In the genomic region with DNA sequence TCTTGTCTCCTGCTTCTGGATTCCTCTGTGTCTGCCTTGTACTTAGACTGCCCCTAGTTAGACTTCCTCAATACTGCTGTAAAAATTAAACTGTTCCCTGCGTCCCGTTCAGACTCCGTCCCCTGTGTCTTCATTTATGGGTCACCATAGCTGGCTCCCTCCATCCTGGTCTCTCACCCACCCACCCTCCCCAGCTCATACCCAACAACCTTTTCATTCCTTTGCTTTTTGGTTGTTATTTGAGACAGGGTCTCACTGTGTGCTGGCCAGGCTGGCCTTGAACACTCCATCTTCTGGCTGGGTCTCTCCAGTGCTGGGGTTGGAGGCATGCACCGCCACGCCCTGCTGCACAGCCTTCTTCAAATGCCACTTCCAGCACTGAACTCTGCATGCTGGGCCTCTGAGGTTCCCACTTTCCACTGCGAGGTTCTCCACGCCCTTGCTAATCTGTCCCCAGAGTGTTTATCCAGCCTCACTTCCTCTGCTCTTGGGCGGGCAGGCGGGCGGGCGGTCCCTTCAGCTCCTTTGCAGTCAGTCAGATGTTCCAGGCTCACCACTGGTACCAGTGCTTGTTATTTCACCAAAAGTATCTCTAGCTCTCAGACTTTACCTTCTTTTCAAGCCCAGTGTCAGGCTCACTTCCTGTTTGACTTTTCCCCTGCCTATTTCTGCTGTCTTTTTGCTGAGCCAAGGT, we compare ENCODE assay signal across 9 mouse cellular contexts. TPM values are rescaled to one million over a fixed set of nuclear protein-coding genes. Genes with fewer than 3 reads are reported as not detected.
DNase-seq lines count a peak whose midpoint lies in the region.
"Had no signal": no experiment of that assay in that cellular context is flagged by ENCODE, and none has a peak within 500 bp of the region (broad histone marks: within the 10 kb centered on the region; RNA-seq: fewer than 3 reads in every experiment).

No protein-coding gene starts in this region.

- DNase-seq in urinary bladder, postnatal 14 days (ENCODE audit: low spot score) = peak; percentile 59
- DNase-seq in urinary bladder, adult 18-20 months (ENCODE audit: low spot score in 2 of 2) = no peak
- DNase-seq in heart, postnatal 25 days (ENCODE audit: low spot score) = peak; percentile 66
- peak; percentile 90 for DNase-seq in lung, postnatal 36 days
- DNase-seq in thymus, postnatal 36 days = peak; percentile 43 to 54
- no peak for DNase-seq in left cerebral cortex, postnatal 25 days (ENCODE audit: low spot score in 2 of 2)
- DNase-seq in left cerebral cortex, adult 11 months (ENCODE audit: low spot score) = no peak
- DNase-seq in midbrain, embryonic 10.5 days (ENCODE audit: low spot score) = no peak

- H3K27me3 ChIP-seq in midbrain, embryonic 10.5 days (ENCODE audit: low read depth, poor library complexity, severe bottlenecking) = no peaks in the 10 kb centered on the region
- H3K27me3 ChIP-seq: hindbrain, embryonic 15.5 days had no signal

- H3K27ac ChIP-seq in midbrain, embryonic 10.5 days (replicated peaks) = no peak overlapping the region
- H3K27ac ChIP-seq: hindbrain, embryonic 15.5 days had no signal

- intact Hi-C loops in heart, postnatal 25 days (cut with DNase I) = no loop called here
- intact Hi-C loops in left cerebral cortex, postnatal 25 days (cut with DNase I) = no loop called here

- H3K4me3 ChIP-seq in midbrain, embryonic 10.5 days = no peak overlapping the region
- H3K4me3 ChIP-seq: hindbrain, embryonic 15.5 days had no signal

- 85% methylated on average over 11 of the region's 11 CpGs for WGBS in midbrain, embryonic 10.5 days

- H3K4me1 ChIP-seq in midbrain, embryonic 10.5 days = peaks cover 33% of the 10 kb centered on the region

- H3K36me3 ChIP-seq in midbrain, embryonic 10.5 days = no peaks in the 10 kb centered on the region
- H3K36me3 ChIP-seq: hindbrain, embryonic 15.5 days had no signal

- H3K9me3 ChIP-seq in midbrain, embryonic 10.5 days (replicated peaks) = no peaks in the 10 kb centered on the region
- H3K9me3 ChIP-seq: hindbrain, embryonic 15.5 days had no signal

RNA-seq across cellular contexts. Expression of gene Taok3, which starts 18.5 kb away (rescaled TPM):
- total RNA-seq in heart, postnatal 25 days (2021) = 1 to 10 TPM; 7.6 to 7.9 TPM
- 10 to 100 TPM; 55.2 to 59.8 TPM for total RNA-seq in left cerebral cortex, postnatal 25 days (2021)
- polyA plus RNA-seq in midbrain, embryonic 10.5 days (2016; fragmentation: Nextera tagmentation; extraction: Ambion mirVana) = 12.0 and 16.8 TPM in 2 replicates

RNA-seq across cellular contexts. Expression of gene Suds3, which starts 22.5 kb away (rescaled TPM):
- total RNA-seq in heart, postnatal 25 days (2021) = 10 to 100 TPM; 87.3 to 90.4 TPM
- total RNA-seq in left cerebral cortex, postnatal 25 days (2021) = 100 to 1,000 TPM; 121 to 139 TPM
- polyA plus RNA-seq in midbrain, embryonic 10.5 days (2016; fragmentation: Nextera tagmentation; extraction: Ambion mirVana) = 80.6 and 84.5 TPM in 2 replicates

Comparison
In these comparisons a context has a peak if more than half of its experiments do, and no peak if none do; other contexts are left out.
1. DNase-seq: peak in urinary bladder, postnatal 14 days (single experiment), heart, postnatal 25 days (single experiment), lung, postnatal 36 days (single experiment) and thymus, postnatal 36 days (2 of 2); none in urinary bladder, adult 18-20 months (0 of 2), left cerebral cortex, postnatal 25 days (0 of 2), left cerebral cortex, adult 11 months (single experiment) and midbrain, embryonic 10.5 days (single experiment).
2. RNA of gene Taok3, which starts 18.5 kb away (total RNA-seq): 55.2 to 59.8 TPM in left cerebral cortex, postnatal 25 days; 7.6 to 7.9 TPM in heart, postnatal 25 days; every median in the first group is over 4 times any median in the second.